In genomic region chr9:121056526-121056925, GRCm38 (mm10) we compare ENCODE assay signal across 24 mouse cellular contexts.
"Had no signal": no experiment of that assay in that cellular context is flagged by ENCODE, and none has a peak within 500 bp of the region (broad histone marks: within the 10 kb centered on the region; RNA-seq: fewer than 3 reads in every experiment).

No protein-coding gene starts in this region.

- H3K27ac ChIP-seq: hindbrain, embryonic 13.5 days; hindbrain, postnatal 0 days; intestine, embryonic 15.5 days; kidney, embryonic 15.5 days; kidney, postnatal 0 days; limb, embryonic 12.5 days; liver, embryonic 12.5 days; liver, embryonic 14.5 days had no signal

- H3K9ac ChIP-seq: forebrain, postnatal 0 days; heart, embryonic 12.5 days; hindbrain, embryonic 13.5 days; hindbrain, embryonic 15.5 days; intestine, embryonic 15.5 days; kidney, embryonic 15.5 days; limb, embryonic 12.5 days; liver, embryonic 12.5 days; liver, embryonic 14.5 days had no signal

- DNase-seq: forebrain, postnatal 0 days; gastrocnemius, postnatal 14 days; gastrocnemius, postnatal 36 days; heart, adult 18-20 months; heart, postnatal 10 days; heart, postnatal 36 days; kidney, adult 11 months; kidney, adult 2 months; kidney, adult 9 months; kidney, postnatal 14 days; kidney, postnatal 36 days; layer of hippocampus, adult 9-11 months; layer of hippocampus, postnatal 36 days; left cerebral cortex, postnatal 4 days had no signal

- H3K27me3 ChIP-seq: heart, embryonic 12.5 days; hindbrain, embryonic 13.5 days; hindbrain, embryonic 15.5 days; intestine, embryonic 15.5 days; kidney, embryonic 15.5 days; limb, embryonic 12.5 days; liver, embryonic 12.5 days had no signal

- H3K36me3 ChIP-seq: heart, embryonic 12.5 days; hindbrain, embryonic 13.5 days; hindbrain, embryonic 15.5 days; intestine, embryonic 15.5 days; kidney, embryonic 15.5 days; limb, embryonic 12.5 days; liver, embryonic 12.5 days had no signal

- H3K4me1 ChIP-seq: liver, embryonic 12.5 days had no signal

- H3K4me2 ChIP-seq: heart, embryonic 12.5 days; hindbrain, embryonic 13.5 days; hindbrain, embryonic 15.5 days; intestine, embryonic 15.5 days; kidney, embryonic 15.5 days; limb, embryonic 12.5 days; liver, embryonic 12.5 days had no signal

- H3K4me3 ChIP-seq: heart, embryonic 12.5 days; hindbrain, embryonic 13.5 days; hindbrain, embryonic 15.5 days; intestine, embryonic 15.5 days; kidney, embryonic 15.5 days; limb, embryonic 12.5 days; liver, embryonic 12.5 days had no signal

- H3K9me3 ChIP-seq: heart, embryonic 12.5 days; hindbrain, embryonic 13.5 days; hindbrain, embryonic 15.5 days; intestine, embryonic 15.5 days; kidney, embryonic 15.5 days; limb, embryonic 12.5 days; liver, embryonic 12.5 days had no signal

- ATAC-seq: forebrain, postnatal 0 days; hindbrain, postnatal 0 days; intestine, embryonic 15.5 days; liver, embryonic 12.5 days had no signal
